Comparison of ENCODE assay signal across 19 mouse cellular contexts in genomic region chr17:10062546-10063100, GRCm38 (mm10).
DNase-seq lines count a peak whose midpoint lies in the region; ATAC-seq and TF ChIP-seq lines count a peak whose summit lies in the region.
"Had no signal": no experiment of that assay in that cellular context is flagged by ENCODE, and none has a peak within 500 bp of the region (broad histone marks: within the 10 kb centered on the region; RNA-seq: fewer than 3 reads in every experiment).

No protein-coding gene starts in this region.

- no peak for DNase-seq in gastrocnemius, adult 2 months
- DNase-seq in gastrocnemius, postnatal 4 days (ENCODE audit: low spot score in 2 of 2): no peak
- peak; percentile 63 for DNase-seq in heart, adult 8-10 months (ENCODE audit: low spot score)
- no peak for DNase-seq in heart, postnatal 36 days
- no peak for DNase-seq in lung, postnatal 10 days
- peak; percentile 39 for DNase-seq in brain, adult 2 months (ENCODE audit: low read depth, low spot score)
- no peak for DNase-seq in embryo, embryonic 11 days
- DNase-seq: adrenal gland, postnatal 10 days; cerebellum, adult 11-12 months; cerebellum, adult 9-10 months; cerebellum, postnatal 25 days; heart, postnatal 14 days had no signal

- no peak overlapping the region for H3K4me2 ChIP-seq in lung, embryonic 16.5 days (ENCODE audit: low read depth, low read length)
- H3K4me2 ChIP-seq: embryonic facial prominence, embryonic 13.5 days; forebrain, embryonic 12.5 days; hindbrain, embryonic 15.5 days had no signal

- H3K36me3 ChIP-seq in lung, embryonic 16.5 days (ENCODE audit: control insufficient read depth, insufficient read depth, low read length): no peaks in the 10 kb centered on the region
- H3K36me3 ChIP-seq: embryonic facial prominence, embryonic 13.5 days; forebrain, embryonic 12.5 days; hindbrain, embryonic 10.5 days; hindbrain, embryonic 15.5 days had no signal

- H3K27ac ChIP-seq in gastrocnemius, adult 2 months: peak overlapping the region; percentile 56
- H3K27ac ChIP-seq in lung, embryonic 16.5 days (ENCODE audit: low read length): peak overlapping the region; percentile 29; the same call in 1 of the 2 replicates
- H3K27ac ChIP-seq: embryonic facial prominence, embryonic 13.5 days; forebrain, embryonic 12.5 days; hindbrain, embryonic 10.5 days; hindbrain, embryonic 15.5 days had no signal

- H3K4me1 ChIP-seq in lung, embryonic 16.5 days (replicated peaks; ENCODE audit: control insufficient read depth, insufficient read depth, low read length): no peaks in the 10 kb centered on the region
- H3K4me1 ChIP-seq: embryonic facial prominence, embryonic 13.5 days; forebrain, embryonic 12.5 days; hindbrain, embryonic 15.5 days had no signal

- H3K9me3 ChIP-seq in lung, embryonic 16.5 days (ENCODE audit: control insufficient read depth, low read length): no peaks in the 10 kb centered on the region
- H3K9me3 ChIP-seq: embryonic facial prominence, embryonic 13.5 days; forebrain, embryonic 12.5 days; hindbrain, embryonic 10.5 days; hindbrain, embryonic 15.5 days had no signal

- H3K4me3 ChIP-seq in gastrocnemius, adult 2 months: no peak overlapping the region
- no peak overlapping the region for H3K4me3 ChIP-seq in lung, embryonic 16.5 days (ENCODE audit: low read length)
- H3K4me3 ChIP-seq: embryonic facial prominence, embryonic 13.5 days; forebrain, embryonic 12.5 days; hindbrain, embryonic 10.5 days; hindbrain, embryonic 15.5 days had no signal

- no peaks in the 10 kb centered on the region for H3K27me3 ChIP-seq in lung, embryonic 16.5 days (ENCODE audit: control insufficient read depth, insufficient read depth, low read depth, low read length)
- H3K27me3 ChIP-seq: embryonic facial prominence, embryonic 13.5 days; forebrain, embryonic 12.5 days; hindbrain, embryonic 15.5 days had no signal

- intact Hi-C loops in gastrocnemius, adult 2 months (cut with DNase I): no loop called here
- intact Hi-C loops in heart, postnatal 36 days (cut with DNase I): no loop called here

- WGBS in lung, embryonic 16.5 days: 61% methylated on average over 8 of the region's 8 CpGs

- no peak for TF ChIP-seq CTCF in gastrocnemius, adult 2 months (IDR thresholded peaks at IDR 0.05)

- no peak overlapping the region for H3K9ac ChIP-seq in lung, embryonic 16.5 days (ENCODE audit: low read length)
- H3K9ac ChIP-seq: embryonic facial prominence, embryonic 13.5 days; forebrain, embryonic 12.5 days; hindbrain, embryonic 15.5 days had no signal

- peak; percentile 36; the same call in 1 of the 2 replicates for ATAC-seq in lung, embryonic 16.5 days (ENCODE audit: low read depth)
- ATAC-seq: forebrain, embryonic 16.5 days; intestine, embryonic 16.5 days had no signal

Comparison
In these comparisons a context has a peak if more than half of its experiments do, and no peak if none do; other contexts are left out.
1. DNase-seq: peak in heart, adult 8-10 months (single experiment) and brain, adult 2 months (single experiment); none in gastrocnemius, adult 2 months (single experiment), gastrocnemius, postnatal 4 days (0 of 2), heart, postnatal 36 days (0 of 2), lung, postnatal 10 days (single experiment) and embryo, embryonic 11 days (single experiment).